Mouse (Mus musculus): ENCODE measurements around the gene Zfp982.

GRCm38 (mm10) chr4:147449099-147449581, 43.1 kb upstream of the Zfp982 start:
- no peak for TF ChIP-seq ZC3H11A (IDR thresholded peaks at IDR 0.05; ENCODE audit: borderline replicate concordance, low read depth, low read length)
- TF ChIP-seq MAFK (IDR thresholded peaks at IDR 0.05; ENCODE audit: insufficient read depth, low read depth, low read length): no peak
- no peak for TF ChIP-seq ZNF384 (IDR thresholded peaks at IDR 0.05; ENCODE audit: low read depth, low read length)
- no peak for TF ChIP-seq CHD2 (IDR thresholded peaks at IDR 0.05; ENCODE audit: low read depth, low read length)
- no peak for TF ChIP-seq HCFC1 (IDR thresholded peaks at IDR 0.05; ENCODE audit: borderline replicate concordance, insufficient read depth, low read length)

Measured in ES-E14 (cell line).